Mouse (Mus musculus): ENCODE data around the gene Tecpr1. TPM values are rescaled to one million over a fixed set of nuclear protein-coding genes. Genes with fewer than 3 reads are reported as not detected.

Tecpr1 gene
- polyA plus RNA-seq, 1 experiment from 2014 or later: 15.4 TPM

- H3K4me1 ChIP-seq (replicated peaks; ENCODE audit: control insufficient read depth, insufficient read depth): peaks cover 5% of the 10 kb centered on the region
- no peaks in the 10 kb centered on the region for H3K27me3 ChIP-seq (ENCODE audit: control insufficient read depth, insufficient read depth, low read length)
- no peak overlapping the region for H3K9ac ChIP-seq (ENCODE audit: low read length)
- no peak overlapping the region for H3K4me2 ChIP-seq (replicated peaks; ENCODE audit: low read depth)
- no peak for DNase-seq (ENCODE audit: low spot score)
- H3K9me3 ChIP-seq (ENCODE audit: control insufficient read depth, low read length): no peaks in the 10 kb centered on the region
- no peak for TF ChIP-seq EP300 (optimal IDR thresholded peaks at IDR 0.05)
- no peak for TF ChIP-seq CTCF (IDR thresholded peaks at IDR 0.05; ENCODE audit: low read depth)
- H3K4me3 ChIP-seq (ENCODE audit: low read depth, low read length): no peak overlapping the region
- peaks cover 20% of the 10 kb centered on the region for H3K36me3 ChIP-seq (ENCODE audit: control insufficient read depth, insufficient read depth, low read length)
- 72% methylated on average over 13 of the region's 13 CpGs for WGBS
- no peak overlapping the region for H3K27ac ChIP-seq (replicated peaks)
- no peak for ATAC-seq (ENCODE audit: low FRiP score, low TSS enrichment)
Measured at GRCm38 (mm10) chr5:144263496-144263895, 40.1 kb upstream of the Tecpr1 start.

- H3K36me3 ChIP-seq (ENCODE audit: control insufficient read depth, insufficient read depth, low read length): peaks cover 20% of the 10 kb centered on the region
- H3K27ac ChIP-seq (replicated peaks): no peak overlapping the region
- H3K4me1 ChIP-seq (replicated peaks; ENCODE audit: control insufficient read depth, insufficient read depth): peaks cover 9% of the 10 kb centered on the region
- DNase-seq (ENCODE audit: low spot score): no peak
- no peak overlapping the region for H3K9ac ChIP-seq (ENCODE audit: low read length)
- TF ChIP-seq EP300 (optimal IDR thresholded peaks at IDR 0.05) (no peak), CTCF (IDR thresholded peaks at IDR 0.05; ENCODE audit: low read depth) (no peak)
- H3K4me3 ChIP-seq (ENCODE audit: low read depth, low read length): no peak overlapping the region
- H3K27me3 ChIP-seq (ENCODE audit: control insufficient read depth, insufficient read depth, low read length): no peaks in the 10 kb centered on the region
- H3K9me3 ChIP-seq (ENCODE audit: control insufficient read depth, low read length): no peaks in the 10 kb centered on the region
- 61% methylated on average over 9 of the region's 9 CpGs for WGBS
- ATAC-seq (ENCODE audit: low FRiP score, low TSS enrichment): no peak
- H3K4me2 ChIP-seq (replicated peaks; ENCODE audit: low read depth): no peak overlapping the region
Measured at GRCm38 (mm10) chr5:144263082-144263481, 39.7 kb upstream of the Tecpr1 start.

- Histone ChIP-seq H3K4me3 (ENCODE audit: low read depth, low read length) (no peak overlapping the region), H3K4me2 (replicated peaks; ENCODE audit: low read depth) (no peak overlapping the region), H3K27ac (replicated peaks) (no peak overlapping the region), H3K9ac (ENCODE audit: low read length) (no peak overlapping the region), H3K36me3 (ENCODE audit: control insufficient read depth, insufficient read depth, low read length) (peaks cover 20% of the 10 kb centered on the region), H3K9me3 (ENCODE audit: control insufficient read depth, low read length) (no peaks in the 10 kb centered on the region), H3K27me3 (ENCODE audit: control insufficient read depth, insufficient read depth, low read length) (no peaks in the 10 kb centered on the region), H3K4me1 (replicated peaks; ENCODE audit: control insufficient read depth, insufficient read depth) (peaks cover 13% of the 10 kb centered on the region)
- TF ChIP-seq EP300 (optimal IDR thresholded peaks at IDR 0.05): no peak
- no peak for TF ChIP-seq CTCF (IDR thresholded peaks at IDR 0.05; ENCODE audit: low read depth)
- DNase-seq (ENCODE audit: low spot score): no peak
- WGBS: 60% methylated on average over 5 of the region's 5 CpGs
- ATAC-seq (ENCODE audit: low FRiP score, low TSS enrichment): no peak
Measured at GRCm38 (mm10) chr5:144261829-144262228, 38.4 kb upstream of the Tecpr1 start.

GRCm38 (mm10) chr5:144261309-144261708, 37.9 kb upstream of the Tecpr1 start:
- peak; percentile 48 for DNase-seq (ENCODE audit: low spot score)
- TF ChIP-seq CTCF (IDR thresholded peaks at IDR 0.05; ENCODE audit: low read depth): no peak
- TF ChIP-seq EP300 (optimal IDR thresholded peaks at IDR 0.05): no peak
- H3K4me2 ChIP-seq (replicated peaks; ENCODE audit: low read depth): no peak overlapping the region
- H3K4me1 ChIP-seq (replicated peaks; ENCODE audit: control insufficient read depth, insufficient read depth): peaks cover 13% of the 10 kb centered on the region
- H3K4me3 ChIP-seq (ENCODE audit: low read depth, low read length): no peak overlapping the region
- peaks cover 16% of the 10 kb centered on the region for H3K36me3 ChIP-seq (ENCODE audit: control insufficient read depth, insufficient read depth, low read length)
- no peaks in the 10 kb centered on the region for H3K9me3 ChIP-seq (ENCODE audit: control insufficient read depth, low read length)
- 0 out of 2 replicates have a peak, but pooled peaks have one; percentile 11 for ATAC-seq (ENCODE audit: low FRiP score, low TSS enrichment)
- no peaks in the 10 kb centered on the region for H3K27me3 ChIP-seq (ENCODE audit: control insufficient read depth, insufficient read depth, low read length)
- no peak overlapping the region for H3K9ac ChIP-seq (ENCODE audit: low read length)
- 66% methylated on average over 9 of the region's 9 CpGs for WGBS
- no peak overlapping the region for H3K27ac ChIP-seq (replicated peaks)

- no peak overlapping the region for H3K4me2 ChIP-seq (replicated peaks; ENCODE audit: low read depth)
- H3K27ac ChIP-seq (replicated peaks): no peak overlapping the region
- WGBS: 64% methylated on average over 8 of the region's 8 CpGs
- no peaks in the 10 kb centered on the region for H3K27me3 ChIP-seq (ENCODE audit: control insufficient read depth, insufficient read depth, low read length)
- no peaks in the 10 kb centered on the region for H3K9me3 ChIP-seq (ENCODE audit: control insufficient read depth, low read length)
- no peak for DNase-seq (ENCODE audit: low spot score)
- H3K4me1 ChIP-seq (replicated peaks; ENCODE audit: control insufficient read depth, insufficient read depth): peaks cover 13% of the 10 kb centered on the region
- no peak for ATAC-seq (ENCODE audit: low FRiP score, low TSS enrichment)
- H3K9ac ChIP-seq (ENCODE audit: low read length): no peak overlapping the region
- H3K36me3 ChIP-seq (ENCODE audit: control insufficient read depth, insufficient read depth, low read length): peaks cover 15% of the 10 kb centered on the region
- no peak overlapping the region for H3K4me3 ChIP-seq (ENCODE audit: low read depth, low read length)
- TF ChIP-seq CTCF (IDR thresholded peaks at IDR 0.05; ENCODE audit: low read depth) (no peak), EP300 (optimal IDR thresholded peaks at IDR 0.05) (no peak)
Measured at GRCm38 (mm10) chr5:144260464-144260863, 37.0 kb upstream of the Tecpr1 start.

GRCm38 (mm10) chr5:144259228-144259627, 35.8 kb upstream of the Tecpr1 start:
- H3K27me3 ChIP-seq (ENCODE audit: control insufficient read depth, insufficient read depth, low read length): no peaks in the 10 kb centered on the region
- ATAC-seq (ENCODE audit: low FRiP score, low TSS enrichment) (no peak), DNase-seq (ENCODE audit: low spot score) (peak; percentile 51)
- WGBS: 52% methylated on average over 6 of the region's 6 CpGs
- H3K4me3 ChIP-seq (ENCODE audit: low read depth, low read length): peak overlapping the region; percentile 97; the same call in 1 of the 2 replicates
- H3K9me3 ChIP-seq (ENCODE audit: control insufficient read depth, low read length): no peaks in the 10 kb centered on the region
- H3K9ac ChIP-seq (ENCODE audit: low read length): peak overlapping the region; percentile 100; the same call in 1 of the 2 replicates
- H3K4me2 ChIP-seq (replicated peaks; ENCODE audit: low read depth): peak overlapping the region; percentile 64
- peaks cover 6% of the 10 kb centered on the region; the same call in 1 of the 2 replicates for H3K36me3 ChIP-seq (ENCODE audit: control insufficient read depth, insufficient read depth, low read length)
- peaks cover 13% of the 10 kb centered on the region for H3K4me1 ChIP-seq (replicated peaks; ENCODE audit: control insufficient read depth, insufficient read depth)
- H3K27ac ChIP-seq (replicated peaks): peak overlapping the region; percentile 70
- TF ChIP-seq CTCF (IDR thresholded peaks at IDR 0.05; ENCODE audit: low read depth): no peak
- no peak for TF ChIP-seq EP300 (optimal IDR thresholded peaks at IDR 0.05)
